Mouse (Mus musculus): ENCODE data around the gene Dusp14.

Dusp14 gene

DNA sequence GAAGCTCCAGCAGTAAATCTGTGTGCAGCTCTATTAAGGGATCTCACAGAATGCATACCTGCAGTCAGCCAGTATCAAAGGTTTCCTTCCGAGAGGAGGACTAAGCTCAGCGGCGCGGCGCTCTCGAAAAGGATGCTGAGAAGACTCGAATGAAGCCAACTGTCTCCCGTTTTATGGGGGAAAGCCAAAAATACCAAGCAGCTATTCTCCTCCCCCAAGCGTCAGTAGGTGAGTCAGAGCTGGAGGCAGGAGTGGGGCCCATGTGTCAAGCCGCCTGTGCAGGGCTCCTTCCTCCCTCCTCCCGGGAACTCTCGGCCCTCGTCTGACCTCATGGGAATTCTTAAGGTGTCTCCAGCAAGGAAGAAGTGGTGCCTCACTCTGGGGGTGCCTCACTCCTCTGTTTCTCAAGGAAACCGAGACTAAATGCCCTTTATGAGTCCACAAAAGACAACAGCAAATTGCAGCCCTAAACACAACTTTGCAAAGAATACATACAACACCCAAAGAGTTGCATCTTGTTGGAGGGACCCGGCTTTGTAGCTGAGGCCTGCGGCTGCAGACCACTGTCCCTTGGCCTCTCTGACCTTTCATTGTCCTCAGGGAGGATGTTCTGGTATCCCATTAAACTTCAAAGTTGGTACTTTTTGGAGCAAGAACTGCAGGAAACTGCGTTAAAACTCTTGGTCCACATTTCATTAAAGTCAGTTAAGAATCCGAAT, 2.0 kb downstream of the Dusp14 start:
- in situ Hi-C loops (cut with MboI, MseI) = no loop called here

DNA sequence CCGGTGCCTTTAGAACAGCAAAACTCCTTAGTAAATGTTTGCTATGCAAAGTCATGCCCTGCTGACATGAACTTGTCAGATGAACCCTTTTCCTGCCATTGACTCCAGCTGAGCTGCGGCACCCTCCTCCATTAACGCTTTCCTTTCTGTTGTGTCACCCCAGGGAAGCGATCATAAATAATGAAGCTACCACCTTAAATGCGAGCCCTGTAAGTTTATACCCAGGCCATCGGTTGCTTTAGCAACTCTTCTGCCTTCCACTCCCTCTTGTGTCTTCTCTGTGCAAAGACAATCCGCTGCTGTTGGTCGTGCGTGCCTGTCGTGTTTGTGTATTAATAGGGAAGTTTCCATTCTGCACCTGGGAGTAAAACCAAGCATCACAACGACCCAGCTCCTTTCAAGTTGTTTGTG, 3.0 kb downstream of the Dusp14 start:
- in situ Hi-C loops (cut with MboI, MseI) = no loop called here

DNA sequence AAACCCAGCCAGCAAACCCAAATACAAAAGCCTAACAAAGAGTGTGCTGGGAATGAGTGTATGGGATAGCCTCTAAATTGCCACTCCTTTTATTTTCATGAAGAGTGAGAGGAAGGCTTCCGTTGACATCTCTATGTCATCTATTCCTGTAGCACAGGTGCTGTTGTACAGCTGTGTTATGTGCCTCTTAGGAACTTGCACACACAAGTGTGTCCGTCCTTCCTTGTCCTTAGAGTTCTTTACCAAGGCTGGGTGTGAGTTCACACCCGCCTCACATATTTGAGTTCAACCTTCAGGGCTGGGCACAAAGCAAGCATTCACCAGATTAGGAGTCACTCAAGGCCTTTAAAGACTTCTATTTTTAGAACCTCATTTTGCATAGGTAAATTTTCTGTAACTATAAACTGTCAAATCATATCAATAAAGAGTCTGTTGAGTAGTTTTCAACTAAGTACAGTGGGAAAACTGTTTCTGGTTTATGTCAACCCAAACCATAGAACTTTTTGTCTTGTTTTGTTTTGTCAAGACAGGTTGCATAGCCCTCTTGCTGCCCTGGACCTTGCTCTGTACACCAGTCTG, 5.3 kb downstream of the Dusp14 start:
- in situ Hi-C loops (cut with MboI, MseI) = loop anchor here (5.0 kb wide), 1 partner anchor 64 kb away; the partner anchor contains the start of genes Acaca and Tada2a

DNA sequence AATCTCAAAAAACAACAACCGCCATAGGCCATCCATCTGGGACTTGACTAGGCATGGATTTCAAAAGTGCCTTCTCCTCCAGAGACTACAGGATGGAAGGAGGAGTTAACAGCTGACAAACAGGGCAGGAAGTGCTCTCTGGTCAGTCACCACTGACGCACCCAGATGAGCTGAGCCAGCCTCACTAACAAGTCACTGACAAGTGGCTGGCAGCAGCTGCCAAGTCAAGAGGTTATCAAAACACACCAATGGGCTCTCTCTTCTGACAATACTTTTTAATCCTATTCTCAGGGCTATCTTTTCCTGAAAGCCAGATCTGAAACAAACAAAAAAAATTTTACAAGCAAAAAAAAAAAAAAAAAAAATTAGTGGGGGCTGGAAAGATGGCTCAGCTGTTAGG, 6.3 kb downstream of the Dusp14 start:
- in situ Hi-C loops (cut with MboI, MseI) = loop anchor here (5.0 kb wide), 1 partner anchor 64 kb away; the partner anchor contains the start of genes Acaca and Tada2a

DNA sequence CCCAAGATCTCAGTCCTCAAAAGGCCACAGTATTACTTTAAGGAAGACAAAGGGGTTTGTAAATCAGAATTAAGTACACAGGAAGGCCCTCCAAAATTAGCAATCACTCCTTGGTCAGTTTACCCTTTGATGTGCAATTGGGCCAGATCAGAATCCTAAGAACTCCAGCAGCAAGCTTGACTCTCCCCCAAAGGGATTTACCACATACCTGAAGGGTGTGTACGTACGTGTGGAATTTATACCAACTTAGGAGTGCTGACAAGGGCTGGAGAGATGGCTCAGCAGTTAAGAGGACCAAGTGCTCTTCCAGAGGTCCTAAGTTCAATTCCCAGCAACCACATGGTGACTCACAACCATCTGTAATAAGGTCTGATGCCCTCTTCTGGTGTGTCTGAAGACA, 7.2 kb downstream of the Dusp14 start:
- in situ Hi-C loops (cut with MboI, MseI) = loop anchor here (5.0 kb wide), 1 partner anchor 65 kb away; the partner anchor contains the start of genes Acaca and Tada2a

DNA sequence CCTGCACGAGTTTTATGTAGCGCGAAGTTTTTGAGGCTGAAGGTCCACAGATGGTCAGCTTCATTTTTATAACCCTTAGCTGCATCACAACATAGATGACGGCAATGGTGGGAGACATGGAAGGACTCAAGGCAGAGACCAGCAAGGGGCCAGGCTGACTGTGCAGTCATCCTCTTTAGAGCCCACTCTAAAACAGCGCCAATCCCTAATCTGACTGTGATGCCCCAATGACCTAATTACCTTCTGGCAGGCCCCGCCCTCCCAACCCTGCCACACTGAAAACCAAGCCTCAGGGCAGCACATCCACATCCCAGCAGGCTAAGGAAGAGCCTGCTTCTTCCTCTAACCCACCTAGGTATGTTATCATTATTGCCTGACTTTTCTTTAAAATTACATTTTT, 8.4 kb downstream of the Dusp14 start:
- in situ Hi-C loops (cut with MboI, MseI) = loop anchor here (5.0 kb wide), 1 partner anchor 67 kb away; the partner anchor contains the start of genes Acaca and Tada2a

DNA sequence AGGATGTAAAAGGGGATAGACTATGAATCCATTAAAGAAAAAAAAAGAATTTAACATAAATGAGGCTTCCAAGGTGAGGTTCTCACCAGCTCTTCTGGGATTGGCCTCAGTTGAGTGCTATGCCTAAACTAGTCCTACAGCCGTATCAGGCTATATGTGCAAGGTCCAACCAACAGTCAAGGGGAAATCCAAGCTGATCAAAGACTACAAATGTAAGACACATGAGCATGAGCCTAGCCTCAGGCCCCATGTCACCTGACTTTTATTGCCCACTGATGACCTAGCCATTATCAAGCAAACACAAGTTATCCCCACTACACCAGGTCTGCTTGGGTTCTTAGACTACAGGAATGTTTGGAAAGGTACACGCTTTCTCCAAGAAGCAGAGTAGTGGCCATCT, 9.3 kb downstream of the Dusp14 start:
- in situ Hi-C loops (cut with MboI, MseI) = loop anchor here (5.0 kb wide), 1 partner anchor 68 kb away; the partner anchor contains the start of genes Acaca and Tada2a

DNA sequence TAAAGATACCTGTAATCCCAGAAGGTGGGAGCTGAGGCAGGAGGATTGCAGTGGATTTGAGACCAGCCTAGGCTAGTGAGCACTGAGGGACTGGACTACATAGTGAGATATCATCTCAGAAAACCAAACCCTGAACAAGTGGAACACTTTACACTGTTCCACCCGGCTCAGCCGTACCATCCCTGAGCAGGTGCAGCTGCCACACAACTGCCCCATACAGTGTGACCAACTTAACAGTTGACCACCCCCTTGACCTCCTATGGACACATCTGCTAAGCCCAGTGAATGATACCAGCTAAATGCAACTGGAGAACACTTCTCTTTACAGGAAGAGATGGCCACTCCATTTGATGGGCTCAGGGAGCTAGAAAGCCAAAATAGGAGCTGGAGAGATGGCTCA, 11.6 kb downstream of the Dusp14 start:
- in situ Hi-C loops (cut with MboI, MseI) = no loop called here

DNA sequence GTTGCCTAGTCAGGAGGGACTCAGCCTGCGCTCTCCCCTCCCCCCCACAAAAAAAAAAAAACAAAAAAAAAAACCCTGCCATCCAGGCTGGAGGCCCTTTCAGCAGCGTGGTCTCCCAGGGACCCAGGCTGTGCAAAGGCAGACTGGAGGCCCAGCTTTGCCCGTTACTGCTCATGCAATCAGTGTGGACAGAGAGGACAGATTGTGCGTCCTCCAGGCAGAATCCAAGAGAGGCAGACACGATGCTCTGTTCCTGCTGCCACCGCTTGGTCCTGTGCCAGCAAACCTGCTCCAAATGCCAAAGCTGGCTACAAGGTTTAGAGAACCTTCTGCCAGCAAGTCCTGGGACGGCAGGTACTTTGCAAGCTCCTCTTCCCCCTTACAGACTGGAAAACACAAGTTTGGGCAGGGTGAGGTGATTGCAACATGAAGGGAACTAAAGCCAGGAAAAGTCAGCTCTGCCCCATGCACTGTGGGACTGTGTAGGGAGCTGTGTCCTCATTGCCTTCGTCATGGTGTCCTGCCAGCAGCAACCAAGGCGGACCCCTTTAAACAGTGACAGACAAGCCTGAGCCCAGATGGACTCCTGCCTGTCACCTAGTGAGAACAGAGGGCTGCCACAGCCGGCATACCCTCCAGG, 15.4 kb downstream of the Dusp14 start:
- in situ Hi-C loops (cut with MboI, MseI) = no loop called here

DNA sequence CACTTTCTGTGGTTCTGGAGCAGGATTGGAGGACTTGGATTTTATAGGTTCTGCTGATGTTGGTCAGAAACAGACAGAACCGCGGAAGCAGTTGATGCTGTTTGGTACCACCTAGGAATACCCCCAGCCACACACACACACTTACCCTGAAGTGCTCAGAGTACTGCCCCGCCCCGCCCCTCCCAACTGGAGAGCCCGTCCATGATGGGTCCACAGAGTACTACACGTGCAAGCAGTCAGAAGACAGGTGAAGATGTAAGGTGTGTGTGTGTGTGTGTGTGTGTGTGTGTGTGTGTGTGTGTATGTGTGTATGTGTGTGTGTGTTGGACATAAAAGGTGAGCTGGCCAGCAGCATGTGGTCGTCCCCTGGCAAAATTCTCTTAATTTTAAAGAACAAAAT, 16.0 kb downstream of the Dusp14 start:
- in situ Hi-C loops (cut with MboI, MseI) = no loop called here

DNA sequence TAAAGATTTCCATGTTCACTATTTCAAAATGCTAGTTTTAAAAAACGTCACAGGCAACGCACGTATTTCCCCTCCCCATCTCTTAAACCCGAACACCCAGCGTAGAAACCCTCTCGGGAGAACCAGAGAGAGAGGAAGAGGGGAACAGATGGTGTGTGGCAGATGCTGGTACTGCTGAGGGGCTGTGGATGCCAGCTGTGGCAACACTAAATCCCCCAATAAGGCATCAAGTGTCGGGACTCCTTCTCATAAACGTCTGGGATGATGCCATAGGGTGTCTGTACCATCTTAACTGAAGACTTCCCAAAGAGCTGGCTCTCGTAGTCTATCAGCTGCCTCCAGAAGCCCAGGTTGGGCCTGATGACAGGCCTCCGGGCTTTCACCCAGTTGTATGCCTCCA, 20.6 kb downstream of the Dusp14 start:
- in situ Hi-C loops (cut with MboI, MseI) = no loop called here

DNA sequence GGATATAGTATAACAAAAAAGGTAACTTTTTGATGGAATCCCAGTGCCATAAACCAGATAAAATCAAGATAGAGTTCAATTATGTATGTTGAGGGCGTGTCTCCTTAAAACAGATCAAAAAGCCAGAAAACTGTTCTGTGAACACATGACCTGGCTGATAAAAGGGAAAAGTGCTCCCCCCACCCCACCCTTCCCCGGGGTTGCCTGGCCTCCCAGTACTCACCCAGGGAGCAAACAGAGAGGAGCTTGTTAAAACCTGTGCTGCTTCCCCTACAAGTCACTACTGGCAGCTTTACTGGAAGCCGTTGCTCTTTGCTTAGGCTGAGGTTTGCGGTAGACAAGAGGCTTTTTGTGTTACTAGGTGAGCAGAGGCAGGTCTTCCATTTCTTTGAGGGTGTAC, 21.8 kb downstream of the Dusp14 start:
- in situ Hi-C loops (cut with MboI, MseI) = no loop called here

DNA sequence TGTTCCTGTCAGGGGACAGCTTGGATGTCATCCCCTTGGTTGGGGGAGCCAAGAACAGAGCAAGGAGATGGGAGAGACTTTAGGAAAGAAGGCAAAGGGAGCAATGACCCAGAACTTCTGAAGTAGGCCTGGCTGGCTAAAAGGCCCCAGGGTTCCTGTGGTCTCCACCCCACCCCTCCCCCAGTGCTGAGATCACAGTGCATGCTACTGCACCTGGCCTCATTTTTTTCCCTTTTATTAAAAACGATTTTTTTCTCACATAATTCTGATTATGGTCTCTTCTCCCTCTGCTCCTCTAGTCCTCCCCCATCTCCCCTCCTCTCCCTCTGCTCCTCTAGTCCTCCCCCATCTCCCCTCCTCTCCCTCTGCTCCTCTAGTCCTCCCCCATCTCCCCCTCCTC, 24.1 kb downstream of the Dusp14 start:
- in situ Hi-C loops (cut with MboI, MseI) = no loop called here

DNA sequence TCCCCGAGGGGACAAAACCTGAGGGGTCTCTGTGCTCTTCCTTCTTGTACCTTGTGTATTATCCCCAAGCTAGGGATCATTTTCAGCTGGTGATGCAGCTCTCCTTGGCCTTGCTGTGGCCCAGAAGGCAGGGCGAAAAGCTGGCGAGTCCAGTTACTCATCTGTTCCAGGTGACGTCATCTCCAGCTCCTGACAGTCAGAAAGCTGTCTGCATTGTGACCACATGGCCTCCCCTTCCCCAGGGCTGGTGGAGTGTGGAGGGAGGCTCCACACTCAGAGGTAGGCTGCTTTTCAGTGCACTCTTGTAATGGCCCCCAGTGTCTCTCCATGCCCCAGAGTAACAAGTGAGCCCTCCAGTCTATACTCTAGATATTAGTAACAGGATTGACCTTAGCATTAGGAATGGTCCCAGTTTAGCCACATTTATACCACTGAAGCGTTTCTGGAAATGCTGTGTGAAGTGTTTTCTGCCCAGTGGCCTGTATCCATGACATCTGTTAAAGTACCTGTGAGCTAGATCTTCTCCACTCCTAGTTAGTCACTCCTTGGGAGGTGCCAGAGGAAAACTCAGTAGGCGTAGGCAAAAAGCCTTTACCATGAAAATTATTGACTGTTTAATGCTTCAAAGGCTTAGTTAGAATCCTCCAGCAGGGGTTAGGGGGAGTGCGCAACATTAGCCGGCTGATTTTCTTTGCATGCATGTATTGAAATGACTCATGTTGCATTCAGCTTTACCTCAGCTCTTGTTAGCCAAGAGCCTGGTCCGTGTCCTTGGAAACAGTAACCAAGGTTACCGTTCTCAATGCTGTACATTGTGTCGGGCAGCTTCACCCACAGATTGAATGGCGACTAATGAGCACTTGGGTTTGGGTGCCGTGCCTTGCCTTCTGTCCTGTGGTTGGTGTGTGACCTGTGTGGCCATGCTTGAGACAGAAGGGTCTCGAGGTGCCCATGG, 26.0 kb downstream of the Dusp14 start:
- in situ Hi-C loops (cut with MboI, MseI) = no loop called here

DNA sequence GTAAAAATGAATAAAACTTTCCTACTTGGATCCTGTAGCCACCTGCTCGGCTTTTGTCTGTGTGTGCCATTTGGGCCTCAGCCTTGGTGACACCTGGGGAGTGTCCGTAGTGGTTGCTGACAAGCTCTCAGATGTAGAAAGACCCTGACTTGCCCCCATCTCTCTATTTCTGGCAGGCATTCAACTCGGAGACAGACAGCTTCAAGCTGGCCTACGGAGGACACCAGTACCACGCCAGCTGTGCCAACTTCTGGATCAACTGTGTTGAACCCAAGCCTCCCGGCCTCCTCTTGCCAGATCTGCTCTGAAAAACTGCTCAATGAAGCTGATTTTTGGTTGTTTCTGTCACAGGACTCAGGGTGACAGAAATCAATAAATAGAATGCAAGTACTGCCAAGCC, 28.4 kb downstream of the Dusp14 start:
- in situ Hi-C loops (cut with MboI, MseI) = no loop called here

DNA sequence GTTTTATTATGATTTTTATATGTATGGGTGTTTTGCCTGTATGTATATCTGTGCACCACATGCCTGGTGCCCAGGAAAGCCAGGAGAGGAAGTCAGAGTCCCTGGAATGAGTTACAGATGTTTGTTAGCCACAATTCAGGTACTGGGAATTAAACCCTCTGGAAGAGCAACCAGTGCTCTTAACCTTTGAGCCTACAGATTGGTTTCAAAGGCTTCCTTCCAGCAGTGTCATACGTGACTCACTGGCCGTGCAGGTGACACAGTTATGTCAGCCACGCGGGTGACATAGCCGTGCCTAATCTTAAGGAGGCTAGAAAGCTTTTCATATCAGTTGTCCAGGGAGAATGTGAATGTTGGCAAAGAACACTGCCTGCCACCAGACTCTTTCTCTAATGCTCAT, 35.4 kb downstream of the Dusp14 start:
- in situ Hi-C loops (cut with MboI, MseI) = no loop called here

DNA sequence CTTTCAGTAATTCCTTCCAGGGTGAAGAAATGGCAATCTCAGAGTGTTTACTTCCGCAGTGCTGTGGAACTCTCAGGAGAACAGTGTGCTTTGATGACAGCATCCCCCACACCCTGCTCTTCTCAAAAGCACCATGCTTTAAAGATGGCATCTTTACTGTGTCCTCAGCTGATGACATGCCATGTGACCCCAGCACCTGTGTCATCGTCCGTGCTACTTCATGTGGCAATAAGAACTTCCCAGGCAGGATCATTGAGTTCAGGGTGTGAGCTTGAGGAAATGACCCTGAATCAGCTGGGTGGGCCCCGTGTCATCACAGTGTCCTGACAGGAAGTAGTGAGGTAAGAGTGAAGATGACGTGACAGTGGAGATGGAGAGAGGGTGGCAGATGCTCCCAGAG, 36.5 kb downstream of the Dusp14 start:
- in situ Hi-C loops (cut with MboI, MseI) = no loop called here

DNA sequence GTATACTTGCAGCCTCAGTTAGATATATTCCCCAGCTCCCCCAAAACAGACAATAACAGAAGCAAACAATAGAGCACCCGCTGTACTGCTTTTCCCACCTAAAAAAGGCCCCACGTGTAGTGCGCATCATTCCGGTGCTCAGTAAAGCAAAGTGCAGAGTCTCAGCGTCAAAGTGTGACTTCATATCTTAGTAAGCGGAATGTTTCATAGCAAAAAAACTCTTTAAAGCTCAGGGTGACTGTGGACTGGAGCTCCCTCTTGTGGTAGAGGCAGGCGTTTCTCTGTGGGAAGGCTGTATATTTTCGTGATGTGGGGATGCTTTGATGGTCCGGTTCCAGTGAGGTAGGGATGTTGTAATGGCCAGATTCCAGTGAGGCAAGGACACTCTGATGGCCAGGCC, 37.1 kb downstream of the Dusp14 start:
- in situ Hi-C loops (cut with MboI, MseI) = no loop called here

DNA sequence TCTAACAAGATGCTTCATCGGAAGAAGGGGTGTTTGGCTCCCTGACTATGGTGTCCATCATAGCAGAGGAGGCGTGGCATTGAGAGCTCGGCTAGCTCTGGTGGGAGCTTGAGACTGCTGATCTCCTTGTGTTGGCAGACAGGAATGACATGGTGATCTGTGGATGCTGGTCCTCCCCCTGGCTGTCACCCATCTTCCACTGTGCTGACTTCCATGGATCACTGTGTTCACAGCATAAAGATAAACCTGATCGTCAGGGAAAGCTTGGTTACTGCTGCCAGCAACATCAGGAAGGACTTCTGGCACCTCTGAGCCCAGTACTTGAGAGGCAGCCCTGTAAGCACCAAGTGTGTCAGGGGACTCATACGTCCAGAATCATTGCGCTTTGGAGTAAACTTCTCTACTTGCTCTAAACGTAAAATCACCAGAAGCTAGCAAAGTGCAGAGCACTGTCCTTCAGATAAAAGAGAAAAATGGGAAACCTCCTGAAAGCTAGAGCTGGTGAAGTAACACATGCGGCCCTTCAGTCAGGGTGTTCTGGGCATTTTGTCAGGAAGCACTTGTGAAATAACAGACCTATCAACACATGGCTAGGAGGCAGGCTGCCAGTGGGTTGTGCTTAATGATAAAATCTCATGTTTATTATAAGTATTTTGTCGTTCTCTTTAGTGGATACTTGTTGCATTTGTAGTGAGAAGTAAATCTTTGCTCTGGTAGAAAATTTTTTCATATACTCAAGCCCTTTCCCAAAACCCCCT, 40.6 kb downstream of the Dusp14 start:
- in situ Hi-C loops (cut with MboI, MseI) = no loop called here

DNA sequence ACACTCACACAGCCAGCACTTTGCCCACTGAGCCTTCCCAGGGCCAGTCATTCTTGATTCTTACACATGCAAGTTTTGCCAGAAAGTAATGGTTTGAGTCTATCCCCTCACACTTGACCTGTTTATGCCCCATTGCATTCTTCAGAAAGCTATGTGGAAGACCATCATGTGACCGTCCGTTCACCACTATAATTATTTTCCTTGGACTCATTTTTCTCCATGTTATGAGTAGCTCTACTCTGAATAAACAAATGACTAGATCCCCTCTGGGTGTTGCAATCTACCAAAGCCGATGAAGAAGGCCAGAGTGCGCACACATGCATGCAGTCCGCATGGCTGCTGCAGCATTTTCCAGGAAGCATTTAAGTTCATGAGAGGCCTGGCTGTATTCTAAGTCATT, 41.8 kb downstream of the Dusp14 start:
- in situ Hi-C loops (cut with MboI, MseI) = no loop called here

Measured in regulatory T cell (primary cell).